Mouse (Mus musculus): ENCODE measurements at regions not wholly inside any gene's neighbourhood (a gene's known extent, or its start where the extent isn't known, plus 50 kb on each side); places are given as distances from the start of the nearest gene placed in this dataset.

DNA sequence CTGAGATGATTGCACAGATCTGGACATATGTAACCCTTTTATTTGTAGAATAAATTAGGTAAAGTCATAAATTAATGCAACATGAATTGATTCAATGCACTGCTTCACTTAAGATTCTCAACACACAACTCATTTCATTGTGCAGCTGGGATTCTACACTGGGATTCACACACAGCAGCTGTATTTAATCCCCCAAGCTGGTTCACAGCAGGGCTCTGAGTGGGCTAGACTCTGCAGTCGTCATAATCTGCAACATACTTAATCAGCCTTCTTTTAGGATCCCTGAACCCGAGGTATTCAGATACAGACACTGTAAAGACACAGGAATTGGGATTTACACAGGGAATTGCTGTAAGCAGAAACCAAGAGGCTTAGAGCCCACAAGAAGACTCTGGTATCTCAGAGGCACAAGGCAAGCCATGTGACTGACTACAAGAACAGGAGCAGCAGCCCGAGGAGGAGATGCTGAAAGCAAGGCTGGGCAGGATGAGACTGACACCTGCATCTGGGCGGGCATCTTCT lies 135.7 kb downstream of the Raet1d start:
- Histone ChIP-seq H3K9me3 (ENCODE audit: control insufficient read depth, insufficient read depth, low read depth, low read length) (no peaks in the 10 kb centered on the region), H3K36me3 (ENCODE audit: control insufficient read depth, insufficient read depth, low read length, poor library complexity, severe bottlenecking) (no peaks in the 10 kb centered on the region), H3K9ac (ENCODE audit: insufficient read depth, low read depth, low read length, poor library complexity, severe bottlenecking) (no peak overlapping the region), H3K27ac (ENCODE audit: insufficient read depth, low read depth, low read length, poor library complexity, severe bottlenecking) (no peak overlapping the region), H3K4me1 (ENCODE audit: control insufficient read depth in 2 of 2, insufficient read depth in 2 of 2, low read length in 2 of 2, poor library complexity in 1 of 2) (no peaks in the 10 kb centered on the region), H3K4me3 (ENCODE audit: insufficient read depth in 1 of 2, low read depth in 1 of 2, low read length in 2 of 2, poor library complexity in 1 of 2, severe bottlenecking in 1 of 2) (no peak overlapping the region)
- in situ Hi-C loops (cut with MboI; ENCODE audit: low sequenced_read_pairs in 2 of 2, unreplicated experiment in 2 of 2), result loop anchor here in 1 of 2 experiments (10.0 kb wide), 1 partner anchor 69 kb away; no protein-coding TSS in a partner anchor
- no peak for DNase-seq (ENCODE audit: low read depth, low spot score)
- TF ChIP-seq ZC3H11A (IDR thresholded peaks at IDR 0.05; ENCODE audit: borderline replicate concordance, low read depth, low read length) (no peak), ZNF384 (IDR thresholded peaks at IDR 0.05; ENCODE audit: low read depth, low read length) (no peak), HCFC1 (IDR thresholded peaks at IDR 0.05; ENCODE audit: borderline replicate concordance, insufficient read depth, low read length) (no peak), CHD2 (IDR thresholded peaks at IDR 0.05; ENCODE audit: low read depth, low read length) (no peak), MAFK (IDR thresholded peaks at IDR 0.05; ENCODE audit: insufficient read depth, low read depth, low read length) (no peak)

Measured in ES-E14 (cell line).